Mouse (Mus musculus): ENCODE measurements at regions not wholly inside any gene's neighbourhood (a gene's known extent, or its start where the extent isn't known, plus 50 kb on each side); places are given as distances from the start of the nearest gene placed in this dataset.

- no peak for ATAC-seq (replicated peaks; ENCODE audit: insufficient number of reproducible peaks, low FRiP score, low TSS enrichment, poor library complexity, severe bottlenecking)
Measured at GRCm38 (mm10) chr3:149534183-149534582, 543.8 kb upstream of the Adgrl2 start.

DNA sequence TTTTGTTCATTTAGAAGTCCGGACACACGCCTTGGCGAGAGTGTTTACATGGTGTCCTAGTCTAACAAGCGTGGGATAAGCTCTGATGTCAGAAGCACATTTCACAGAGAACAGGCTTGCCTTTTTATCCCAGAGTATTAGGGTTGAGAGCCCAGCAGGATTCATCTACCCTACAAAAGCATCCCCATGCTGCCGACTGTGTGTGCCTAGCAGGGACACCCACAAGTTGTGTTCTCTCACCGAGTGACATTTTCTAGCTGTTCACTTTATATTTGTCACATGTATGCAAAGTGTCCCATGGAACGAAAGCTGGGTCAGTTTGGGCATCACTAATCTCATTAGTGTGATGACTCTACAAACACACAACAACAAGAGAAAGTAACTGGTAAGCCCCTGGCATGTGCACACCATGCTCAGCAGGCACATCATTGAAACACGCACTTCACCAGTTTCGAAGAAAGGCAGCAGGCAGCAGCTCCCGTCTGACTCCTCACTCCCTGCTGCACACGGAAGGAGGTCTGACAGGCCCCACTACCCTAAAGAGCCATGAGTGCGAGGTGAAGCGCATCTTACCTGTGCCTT, 539.8 kb upstream of the Adgrl2 start:
- ATAC-seq (replicated peaks; ENCODE audit: insufficient number of reproducible peaks, low FRiP score, low TSS enrichment, poor library complexity, severe bottlenecking), result no peak

DNA sequence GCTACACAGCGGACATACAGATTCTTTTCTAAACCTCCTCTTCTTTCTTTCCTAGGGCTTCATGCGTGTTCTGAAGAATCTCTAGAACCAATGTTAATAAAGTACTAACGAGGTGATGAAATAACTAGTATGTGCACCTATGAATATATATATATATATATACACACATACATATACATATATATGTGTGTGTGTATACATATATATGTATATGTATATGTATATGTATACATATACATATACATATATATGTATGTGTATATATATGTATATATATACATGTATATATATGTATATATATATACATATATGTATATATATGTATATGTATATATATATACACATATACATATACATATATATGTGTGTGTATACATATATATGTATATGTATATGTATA, 536.2 kb upstream of the Adgrl2 start:
- no peak for ATAC-seq (replicated peaks; ENCODE audit: insufficient number of reproducible peaks, low FRiP score, low TSS enrichment, poor library complexity, severe bottlenecking)

- ATAC-seq (replicated peaks; ENCODE audit: insufficient number of reproducible peaks, low FRiP score, low TSS enrichment, poor library complexity, severe bottlenecking), result no peak
Measured at GRCm38 (mm10) chr3:149519575-149519929, 529.2 kb upstream of the Adgrl2 start.

GRCm38 (mm10) chr3:149518928-149519574, 528.7 kb upstream of the Adgrl2 start:
- ATAC-seq (replicated peaks; ENCODE audit: insufficient number of reproducible peaks, low FRiP score, low TSS enrichment, poor library complexity, severe bottlenecking), result no peak

GRCm38 (mm10) chr3:149517537-149517936, 527.2 kb upstream of the Adgrl2 start:
- ATAC-seq (replicated peaks; ENCODE audit: insufficient number of reproducible peaks, low FRiP score, low TSS enrichment, poor library complexity, severe bottlenecking), result no peak

GRCm38 (mm10) chr3:149509178-149509577, 518.8 kb upstream of the Adgrl2 start:
- no peak for ATAC-seq (replicated peaks; ENCODE audit: insufficient number of reproducible peaks, low FRiP score, low TSS enrichment, poor library complexity, severe bottlenecking)

- no peak for ATAC-seq (replicated peaks; ENCODE audit: insufficient number of reproducible peaks, low FRiP score, low TSS enrichment, poor library complexity, severe bottlenecking)
Measured at GRCm38 (mm10) chr3:149508671-149509070, 518.3 kb upstream of the Adgrl2 start.

DNA sequence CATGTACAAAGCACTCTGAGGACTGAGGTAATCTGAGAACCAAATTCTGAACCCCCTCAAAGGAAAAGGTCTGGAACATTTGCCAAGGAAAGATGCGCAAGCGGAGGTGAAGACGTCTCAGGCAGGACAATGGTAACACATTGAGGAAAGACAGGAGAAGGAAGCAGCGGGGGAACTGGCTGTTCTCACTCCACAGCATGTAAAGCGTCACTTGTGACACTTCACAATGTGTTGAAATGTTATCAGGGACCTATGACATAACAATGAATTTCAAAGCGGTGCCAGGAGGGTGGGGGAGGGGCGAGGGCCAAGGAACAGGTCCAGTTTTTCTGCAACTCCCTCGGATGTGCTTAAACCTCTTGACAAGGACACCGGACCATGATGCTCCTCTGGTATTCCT, 515.3 kb upstream of the Adgrl2 start:
- ATAC-seq (replicated peaks; ENCODE audit: insufficient number of reproducible peaks, low FRiP score, low TSS enrichment, poor library complexity, severe bottlenecking), result no peak

- no peak for ATAC-seq (replicated peaks; ENCODE audit: insufficient number of reproducible peaks, low FRiP score, low TSS enrichment, poor library complexity, severe bottlenecking)
Measured at GRCm38 (mm10) chr3:149503992-149504391, 513.6 kb upstream of the Adgrl2 start.

GRCm38 (mm10) chr3:149500130-149500529, 509.8 kb upstream of the Adgrl2 start:
- ATAC-seq (replicated peaks; ENCODE audit: insufficient number of reproducible peaks, low FRiP score, low TSS enrichment, poor library complexity, severe bottlenecking), result no peak

DNA sequence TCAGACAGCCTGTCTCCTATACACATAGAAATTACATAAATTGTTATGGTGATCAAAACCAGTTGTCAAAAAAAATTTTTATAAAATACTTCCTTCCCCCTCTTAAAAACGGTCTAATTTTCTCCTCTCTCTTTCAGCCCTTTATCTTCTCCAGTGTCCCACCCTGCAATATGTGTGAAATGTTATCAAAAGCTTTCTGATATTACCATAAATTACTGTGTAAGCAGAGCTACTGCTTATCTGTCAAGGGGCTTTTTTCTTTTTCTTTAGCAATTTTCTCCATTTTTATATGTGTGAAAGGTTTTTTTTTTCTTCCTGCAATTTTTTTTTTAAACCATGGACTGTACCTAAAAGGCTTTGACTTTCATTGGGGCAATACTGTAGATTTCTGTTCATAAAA, 508.4 kb upstream of the Adgrl2 start:
- no peak for ATAC-seq (replicated peaks; ENCODE audit: insufficient number of reproducible peaks, low FRiP score, low TSS enrichment, poor library complexity, severe bottlenecking)

- ATAC-seq (replicated peaks; ENCODE audit: insufficient number of reproducible peaks, low FRiP score, low TSS enrichment, poor library complexity, severe bottlenecking), result no peak
Measured at GRCm38 (mm10) chr3:149496829-149497471, 506.6 kb upstream of the Adgrl2 start.

GRCm38 (mm10) chr3:149496122-149496521, 505.8 kb upstream of the Adgrl2 start:
- ATAC-seq (replicated peaks; ENCODE audit: insufficient number of reproducible peaks, low FRiP score, low TSS enrichment, poor library complexity, severe bottlenecking), result no peak

DNA sequence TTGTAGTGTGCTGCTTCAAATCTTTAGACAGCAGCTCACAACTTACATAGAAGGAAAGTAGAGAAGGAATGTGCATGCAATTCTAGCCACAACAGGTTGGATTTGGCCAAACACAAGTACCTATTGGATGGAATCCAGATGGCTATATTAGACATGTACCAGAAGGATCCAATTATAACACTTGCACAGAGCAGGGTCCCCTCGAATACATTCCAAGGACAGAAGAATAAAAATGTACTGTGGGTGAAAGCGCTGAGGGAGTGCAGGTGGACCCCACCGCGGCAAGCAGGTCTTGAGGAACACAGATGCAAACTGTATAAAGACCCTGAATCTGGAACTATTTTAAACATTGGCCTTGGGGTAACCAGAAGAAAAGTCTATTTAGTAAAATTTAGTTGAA, 497.8 kb upstream of the Adgrl2 start:
- no peak for ATAC-seq (replicated peaks; ENCODE audit: insufficient number of reproducible peaks, low FRiP score, low TSS enrichment, poor library complexity, severe bottlenecking)

- no peak for ATAC-seq (replicated peaks; ENCODE audit: insufficient number of reproducible peaks, low FRiP score, low TSS enrichment, poor library complexity, severe bottlenecking)
Measured at GRCm38 (mm10) chr3:149485406-149485805, 495.1 kb upstream of the Adgrl2 start.

DNA sequence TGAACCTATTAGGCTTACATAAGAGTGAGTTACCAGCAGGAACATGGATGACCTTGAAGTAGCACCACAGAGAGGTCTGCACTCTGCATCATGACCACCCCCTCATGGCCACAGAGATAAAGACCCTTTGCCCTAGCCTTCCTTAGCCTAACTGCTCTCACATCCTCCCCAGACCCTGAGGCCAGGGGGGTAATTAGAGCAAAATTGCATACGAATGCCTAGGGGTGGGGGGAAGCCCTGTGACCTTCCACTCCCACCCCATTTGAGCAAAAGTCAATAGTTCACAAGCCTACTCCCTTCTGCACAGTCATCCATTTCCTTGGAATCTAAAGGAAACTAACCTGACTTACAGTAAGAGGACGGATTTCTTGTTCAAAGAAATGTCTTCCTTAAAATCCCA, 494.0 kb upstream of the Adgrl2 start:
- no peak for ATAC-seq (replicated peaks; ENCODE audit: insufficient number of reproducible peaks, low FRiP score, low TSS enrichment, poor library complexity, severe bottlenecking)

DNA sequence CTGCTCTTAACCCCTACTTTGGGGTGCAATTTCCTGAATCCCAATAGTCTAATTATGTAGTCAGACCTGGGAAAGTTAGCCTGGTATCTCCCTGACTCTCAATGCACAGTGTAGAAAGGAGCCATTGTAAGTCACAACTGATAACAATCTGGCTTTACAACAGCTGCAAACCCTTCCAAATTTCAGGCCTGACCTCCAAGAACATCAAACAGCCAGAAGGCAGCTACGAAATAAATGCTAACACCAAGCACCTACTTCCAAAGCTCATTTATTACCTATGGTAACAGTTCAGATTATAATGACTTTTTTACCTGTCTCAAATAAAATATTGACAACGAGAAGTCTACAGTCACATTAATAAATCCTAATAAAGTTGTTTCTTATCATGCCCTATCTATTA, 485.8 kb upstream of the Adgrl2 start:
- no peak for ATAC-seq (replicated peaks; ENCODE audit: insufficient number of reproducible peaks, low FRiP score, low TSS enrichment, poor library complexity, severe bottlenecking)

DNA sequence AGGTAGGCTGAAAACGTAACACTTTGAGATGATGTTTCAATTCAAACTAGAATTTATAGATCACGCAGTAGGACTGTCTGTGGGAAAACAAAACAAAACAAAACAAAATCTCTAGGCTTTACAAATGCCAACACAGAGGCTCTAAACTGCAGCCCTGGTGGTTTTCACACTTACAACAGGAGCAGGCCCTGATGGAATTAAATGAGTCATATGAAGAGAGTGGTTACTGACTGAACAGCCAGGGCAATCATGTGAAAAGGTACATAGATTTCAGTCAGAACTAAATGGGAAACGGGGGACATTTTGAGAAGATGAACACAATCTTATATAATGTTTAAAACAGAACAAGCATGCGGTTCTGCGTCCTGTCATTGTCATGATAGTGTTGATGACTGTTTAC, 476.6 kb upstream of the Adgrl2 start:
- no peak for ATAC-seq (replicated peaks; ENCODE audit: insufficient number of reproducible peaks, low FRiP score, low TSS enrichment, poor library complexity, severe bottlenecking)

GRCm38 (mm10) chr3:149464603-149465002, 474.2 kb upstream of the Adgrl2 start:
- peak; percentile 98 for ATAC-seq (replicated peaks; ENCODE audit: insufficient number of reproducible peaks, low FRiP score, low TSS enrichment, poor library complexity, severe bottlenecking)
